Mouse (Mus musculus): ENCODE results near the gene Ctps. TPM values are rescaled to one million over a fixed set of nuclear protein-coding genes. Genes with fewer than 3 reads are reported as not detected.

The Ctps gene
- total RNA-seq, 2 experiments from 2014 or later, result 35.9 to 37.3 TPM

DNA sequence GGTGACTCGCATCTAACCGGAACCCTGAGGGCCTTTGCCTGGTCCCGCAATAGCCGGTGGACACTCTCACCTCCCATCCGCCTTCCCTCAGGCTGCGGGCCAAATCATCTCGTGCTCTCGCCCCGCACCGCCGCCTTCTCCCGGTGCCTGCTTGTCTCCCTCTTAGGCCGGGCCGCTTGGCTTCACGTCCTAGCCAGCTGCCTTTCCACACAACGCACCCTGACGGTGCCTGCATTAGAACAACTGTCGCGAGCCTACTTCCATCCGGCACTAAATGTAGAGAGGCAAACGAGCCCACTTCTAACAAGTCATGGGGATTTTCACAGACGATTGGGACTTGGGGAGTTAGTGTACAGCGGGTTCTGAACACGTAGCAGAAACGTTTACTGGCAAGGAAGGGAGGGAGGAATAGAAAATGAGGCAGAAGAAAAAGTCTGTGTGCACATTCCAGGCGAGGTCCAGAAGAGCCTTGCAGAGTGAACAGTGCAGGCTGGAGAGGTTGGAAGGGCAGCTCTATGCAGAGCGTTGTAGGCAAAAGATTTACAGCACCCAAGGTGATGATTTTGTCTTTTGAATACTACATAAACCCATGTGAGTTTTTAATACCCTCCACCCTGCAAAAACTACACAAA is 478 bp upstream of the Ctps start:
- DNase-seq, result no peak

DNA sequence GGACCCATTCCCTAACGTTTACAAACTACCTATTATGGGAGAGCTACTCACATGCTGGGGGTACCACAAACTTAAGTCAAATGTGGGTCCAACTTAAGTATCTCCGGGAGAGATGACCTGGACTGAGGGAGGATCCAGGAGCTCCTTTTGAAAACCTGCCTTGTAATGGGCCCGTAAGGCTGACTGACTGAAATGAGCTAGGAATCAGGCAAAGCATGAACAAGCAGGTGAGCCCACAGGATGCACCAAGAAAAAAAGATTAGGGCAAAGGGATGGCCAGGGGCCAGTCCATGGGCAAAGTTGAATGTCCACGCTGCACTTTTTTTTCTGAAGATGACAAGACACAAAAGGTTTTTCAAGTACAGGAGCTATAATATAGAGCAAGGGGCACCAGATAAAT is 1.1 kb downstream of the Ctps start:
- DNase-seq, result no peak

DNA sequence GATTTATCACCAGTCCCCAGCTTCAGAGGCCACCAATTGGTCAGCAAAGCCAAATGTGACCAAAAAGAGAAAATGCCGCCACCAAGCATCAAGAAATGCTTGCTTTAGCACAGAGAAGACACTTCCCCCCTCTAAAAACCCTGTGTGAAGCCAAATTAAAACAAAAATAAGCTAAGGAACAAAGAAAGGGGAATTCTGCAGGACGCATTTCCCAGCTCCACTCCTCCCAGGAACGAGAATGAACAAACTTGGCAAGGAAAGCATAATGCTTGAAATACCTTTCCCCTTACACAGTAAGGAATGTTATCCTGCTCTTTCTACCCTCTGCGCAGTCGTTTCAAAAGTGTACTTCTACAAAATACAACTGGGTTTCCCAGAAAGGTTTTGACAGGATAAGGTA is 2.1 kb downstream of the Ctps start:
- DNase-seq, result no peak

DNA sequence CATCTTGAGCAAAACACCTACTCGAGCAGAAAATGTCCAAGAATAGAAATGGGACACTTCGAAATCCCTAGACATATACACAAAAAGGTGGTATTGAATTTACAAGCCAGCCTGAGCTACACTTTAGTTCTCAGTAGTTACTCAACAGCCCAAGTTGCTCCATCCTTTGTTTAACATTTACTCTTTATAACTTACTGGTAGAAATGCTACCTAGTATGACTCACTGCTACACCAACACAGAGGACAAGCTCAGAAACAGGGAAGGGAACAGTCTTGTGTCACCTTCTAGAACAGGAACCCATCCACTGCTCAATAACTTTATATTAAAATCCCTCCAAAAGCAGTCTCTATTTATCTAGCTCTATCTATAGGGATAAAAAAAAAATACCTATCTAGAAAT is 4.3 kb downstream of the Ctps start:
- DNase-seq, result no peak

DNA sequence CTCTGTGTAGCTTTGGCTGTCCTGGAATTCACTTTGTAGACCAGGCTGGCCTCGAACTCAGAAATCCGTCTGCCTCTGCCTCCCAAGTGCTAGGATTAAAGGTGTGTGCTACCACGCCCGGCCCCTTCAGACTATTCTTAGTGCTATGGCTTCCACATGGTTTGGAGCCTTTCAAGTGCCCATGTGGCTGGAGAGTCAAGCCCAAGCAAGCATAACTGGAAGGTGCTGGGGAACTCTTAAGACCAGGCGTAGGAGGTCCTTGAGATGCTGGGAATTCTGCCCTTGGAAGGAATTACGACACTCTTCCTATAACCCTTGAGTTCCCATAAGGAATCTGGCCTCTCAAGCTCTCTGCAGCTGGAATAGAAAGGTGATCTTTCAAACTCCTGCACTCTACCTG is 13.5 kb downstream of the Ctps start:
- no peak for DNase-seq

DNA sequence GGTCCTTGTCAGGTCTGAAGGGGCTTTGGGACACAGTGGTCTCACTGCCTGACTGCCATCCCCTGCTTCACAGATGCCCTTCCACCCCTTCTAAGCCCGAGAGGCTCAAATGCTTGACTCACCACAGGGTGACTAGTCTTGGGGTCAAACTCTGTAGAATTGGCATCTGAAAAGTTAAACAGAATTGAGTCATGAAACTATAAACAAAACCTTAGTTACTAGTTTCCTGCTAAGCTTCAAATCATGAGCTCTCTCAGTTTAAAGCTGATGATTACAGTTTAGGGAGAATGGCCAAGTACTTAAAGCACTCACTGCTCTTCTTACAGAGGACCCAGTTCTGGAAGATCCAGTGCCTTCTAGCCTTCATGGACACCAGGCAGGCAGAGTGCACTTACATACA is 25.2 kb downstream of the Ctps start:
- no peak for DNase-seq

DNA sequence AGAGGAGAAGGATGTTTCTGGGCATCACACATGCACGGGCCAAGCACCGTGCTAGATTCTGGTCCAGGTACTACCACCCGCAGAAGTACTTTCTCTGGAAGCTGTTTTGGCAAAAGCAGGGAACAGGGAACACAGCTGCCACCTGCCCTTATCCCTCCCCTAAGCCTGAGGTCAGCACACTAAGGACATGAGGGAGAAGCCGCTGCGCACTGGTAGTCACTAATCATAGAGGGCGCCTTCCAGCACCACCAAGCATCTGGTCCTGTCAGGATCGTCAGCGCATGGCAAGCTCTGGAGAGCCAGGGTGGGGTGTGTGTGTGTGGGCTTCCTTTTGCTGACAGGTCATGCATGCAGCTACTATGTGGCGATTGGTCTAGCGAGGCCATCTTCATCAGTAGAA is 31.4 kb downstream of the Ctps start:
- no peak for DNase-seq

DNA sequence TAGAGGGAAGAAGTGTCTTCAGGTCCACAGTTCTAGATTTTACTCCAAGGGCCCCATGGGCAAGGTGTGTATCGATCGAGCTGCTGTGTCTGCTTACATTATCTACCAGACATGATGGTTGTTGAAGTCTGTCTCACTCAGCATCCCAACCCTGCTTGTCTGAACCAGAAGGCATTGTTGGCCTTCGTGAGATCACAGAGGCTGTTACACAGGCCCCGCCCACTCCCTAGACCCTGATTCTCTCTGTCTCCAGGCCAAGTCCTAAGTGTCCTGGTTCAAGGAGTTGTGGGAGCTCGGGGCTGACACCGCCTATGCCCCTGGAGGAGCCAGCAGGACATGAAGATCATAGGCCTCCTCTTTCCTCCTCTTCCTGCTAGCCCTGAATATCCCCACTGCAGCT is 38.1 kb downstream of the Ctps start, which contains the start of gene Slfnl1:
TSS of gene Slfnl1 (plus strand) at position 246 of the 400 bp plus-strand sequence.
- no peak for DNase-seq

DNA sequence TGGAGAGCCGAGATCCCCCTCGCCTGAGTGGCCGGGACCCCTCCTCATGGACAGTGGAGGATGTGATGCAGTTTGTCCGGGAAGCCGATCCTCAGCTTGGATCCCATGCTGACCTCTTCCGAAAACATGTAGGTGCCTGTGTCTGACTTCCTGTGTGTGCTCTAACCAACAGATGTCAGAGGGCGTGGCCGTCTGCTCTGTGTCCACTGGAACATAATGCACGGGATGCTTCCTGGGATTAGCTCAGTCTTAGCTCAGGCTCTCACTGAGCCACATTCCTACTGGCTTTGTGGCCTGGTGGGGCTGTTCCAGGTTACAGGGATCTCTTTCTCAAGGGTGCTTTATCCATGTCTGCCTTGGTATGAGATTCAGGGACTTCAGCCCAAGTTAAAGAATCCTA is 41.9 kb downstream of the Ctps start:
- DNase-seq, result no peak

DNA sequence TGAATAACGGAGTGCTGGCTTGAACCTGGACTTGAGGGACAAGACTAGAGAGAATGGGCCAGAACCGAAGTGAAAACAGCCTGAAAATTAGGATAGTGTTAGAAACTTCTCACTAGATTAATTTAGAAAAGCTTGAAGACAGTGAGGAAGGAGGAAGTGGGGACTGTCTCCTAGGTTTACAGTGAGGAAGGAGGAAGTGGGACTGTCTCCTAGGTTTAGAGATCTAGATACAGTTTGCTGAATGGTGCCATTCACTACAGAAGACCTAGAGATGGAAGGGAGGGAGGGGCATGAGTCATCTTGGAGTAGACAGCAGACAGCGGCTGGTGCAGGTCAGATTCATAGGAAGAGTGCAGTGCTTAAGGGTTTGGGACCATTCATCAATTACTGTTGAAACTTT is 47.0 kb downstream of the Ctps start:
- no peak for DNase-seq

DNA sequence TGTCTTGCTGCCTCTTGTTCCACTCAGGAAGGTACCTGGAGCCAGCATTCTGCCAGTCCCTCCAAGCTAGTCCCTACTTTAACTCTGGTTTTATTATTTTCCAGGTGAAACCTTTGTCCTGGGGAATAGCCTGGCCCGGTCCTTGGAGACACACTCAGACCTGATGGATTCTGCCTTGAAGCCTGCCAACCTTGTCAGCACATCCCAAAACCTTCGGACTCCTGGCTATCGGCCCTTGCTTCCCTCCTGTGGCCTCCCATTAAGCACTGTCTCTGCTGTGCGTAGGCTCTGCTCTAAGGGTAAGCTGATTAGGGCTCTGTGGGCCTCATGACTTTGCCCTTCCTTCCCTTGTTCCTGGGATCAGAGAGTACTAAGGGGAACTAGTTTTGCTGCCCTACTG is 47.7 kb downstream of the Ctps start:
- DNase-seq, result no peak

DNA sequence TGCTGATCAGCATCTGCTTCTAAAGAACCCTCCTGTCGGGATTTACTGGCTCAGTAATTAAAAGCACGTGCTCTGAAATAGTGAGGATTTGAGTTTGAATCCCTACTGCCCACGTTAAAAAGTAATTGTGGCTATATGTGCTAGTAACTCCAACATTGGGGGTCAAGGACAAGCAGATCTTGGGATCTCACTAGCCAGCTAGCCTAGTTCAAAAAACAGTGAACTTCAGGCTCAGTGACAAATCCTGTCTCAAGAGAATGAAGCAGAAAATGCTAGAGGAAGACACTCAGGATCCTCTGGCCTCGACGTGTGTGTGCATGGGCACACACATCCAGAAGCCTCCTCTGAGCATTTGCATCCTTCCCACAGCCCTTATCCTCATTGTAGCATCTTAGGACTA is 48.3 kb downstream of the Ctps start:
- DNase-seq, result no peak

DNA sequence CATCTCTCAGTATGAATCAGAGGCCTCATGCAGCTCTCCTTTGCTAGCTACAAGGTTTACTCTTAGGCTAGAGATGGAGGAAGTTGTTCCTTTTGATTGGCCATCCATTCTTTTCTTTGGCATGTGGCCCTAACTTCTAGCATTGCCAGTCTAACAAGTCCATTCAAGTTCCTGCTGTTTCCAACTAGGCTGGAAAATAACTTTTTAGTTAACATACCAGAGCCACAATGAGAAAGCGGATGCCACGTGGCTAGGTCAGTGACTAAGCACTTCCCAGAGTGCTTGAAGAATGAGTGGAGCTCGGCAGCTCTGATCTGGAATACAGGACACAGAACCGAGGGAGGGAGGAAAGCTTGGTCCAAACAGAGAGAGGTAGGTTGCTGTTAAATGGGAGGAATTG is 52.7 kb downstream of the Ctps start:
- DNase-seq, result no peak

DNA sequence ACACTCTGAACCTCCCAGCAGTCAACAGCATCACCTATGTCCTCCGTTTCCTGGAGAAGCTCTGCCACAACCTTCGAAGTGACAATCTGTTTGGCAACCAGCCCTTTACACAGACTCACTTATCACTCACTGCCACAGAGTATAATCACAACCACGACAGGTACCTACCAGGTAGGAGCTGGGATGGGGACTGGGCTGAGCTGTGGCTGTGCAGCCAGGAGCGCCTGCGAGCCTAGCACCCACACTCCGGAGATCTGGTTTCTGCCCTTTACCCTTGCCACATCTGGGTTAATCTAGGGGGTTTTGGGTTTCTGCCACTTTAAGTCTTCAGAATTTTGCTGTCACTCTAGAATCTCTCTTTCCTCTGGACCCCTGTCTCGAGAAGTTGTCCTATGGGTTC is 53.2 kb downstream of the Ctps start:
- DNase-seq, result no peak

DNA sequence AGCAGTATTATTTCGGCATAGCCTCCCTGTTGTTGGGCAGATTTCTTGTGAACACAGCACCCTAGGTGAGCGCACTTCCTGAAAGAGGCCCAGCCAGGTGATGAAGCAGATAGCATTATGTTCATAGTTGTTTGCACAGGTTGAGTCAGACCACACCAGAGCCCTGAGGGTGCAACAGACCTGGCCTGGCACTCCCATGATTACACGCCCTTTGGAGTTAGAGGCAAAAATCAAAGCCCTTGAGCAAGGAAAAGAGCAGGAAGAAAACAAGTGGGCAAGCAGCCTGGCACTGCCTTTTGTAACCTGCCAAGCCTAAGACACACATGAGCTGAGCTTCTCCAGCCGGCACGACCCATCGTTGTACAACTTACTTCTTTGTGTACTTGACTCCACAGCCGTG is 53.6 kb downstream of the Ctps start:
- no peak for DNase-seq

DNA sequence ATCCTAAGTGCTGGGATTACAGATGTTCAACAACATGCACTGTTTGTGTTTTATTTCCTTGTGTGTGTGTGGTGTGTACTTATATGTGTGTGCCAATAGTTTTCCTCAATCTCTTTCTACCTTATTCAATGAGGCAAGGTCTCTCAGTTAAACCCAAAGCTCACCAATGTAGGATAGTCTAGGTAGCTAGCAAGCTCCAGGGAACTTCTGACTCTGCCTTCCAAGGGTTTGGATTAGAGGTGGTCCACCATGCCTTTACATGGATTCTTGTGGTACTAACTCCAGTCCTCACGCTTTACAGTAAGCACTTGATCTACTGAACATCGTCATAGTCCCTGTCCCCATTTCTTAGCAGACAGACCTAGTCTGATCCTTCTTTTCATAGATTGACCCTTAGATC is 55.7 kb downstream of the Ctps start:
- no peak for DNase-seq

DNA sequence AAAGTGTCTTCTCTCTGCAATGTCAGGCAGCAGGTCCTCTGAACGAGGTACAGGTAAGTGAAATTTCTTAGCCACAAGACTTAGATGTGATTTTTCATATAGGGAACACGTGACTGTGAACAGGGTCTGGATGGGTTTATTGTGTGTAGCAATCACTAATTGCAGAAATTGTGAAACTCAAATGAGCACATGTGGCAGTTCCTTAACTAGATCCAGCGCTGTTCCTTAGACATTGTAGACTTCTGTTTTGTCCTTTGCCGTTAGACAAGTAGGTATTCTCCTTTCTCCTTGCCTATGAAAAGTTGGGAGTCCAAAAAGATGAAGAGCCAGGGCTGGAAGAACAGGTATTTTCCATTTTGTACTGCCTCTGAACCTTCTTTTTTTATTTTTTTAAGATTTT is 58.9 kb downstream of the Ctps start:
- DNase-seq, result no peak

DNA sequence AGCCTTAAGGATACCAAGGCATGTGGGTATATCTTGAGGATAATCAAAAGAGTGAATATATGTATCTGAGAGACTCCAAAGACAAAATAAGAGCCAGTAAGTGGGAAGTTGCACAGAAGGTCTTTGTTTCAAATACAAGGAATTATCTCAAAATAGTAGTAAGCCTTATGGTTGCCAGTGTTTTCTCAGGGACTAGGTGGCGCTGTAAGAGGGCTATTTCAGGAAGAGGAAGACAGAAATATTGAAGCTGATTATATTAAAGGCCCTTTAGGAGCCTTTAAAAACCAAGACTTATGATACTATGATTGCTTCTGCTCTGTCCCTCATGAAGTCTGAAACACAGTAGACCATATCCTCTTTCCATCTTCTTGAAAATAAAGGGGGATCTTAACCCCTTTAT is 63.1 kb downstream of the Ctps start:
- DNase-seq, result no peak

Other genes starting within 250 kb of the Ctps start
- 10 to 100 TPM; 86.8 to 97.9 TPM for gene Scmh1, start 165.0 kb downstream of the Ctps start, total RNA-seq (2021)
- under 1 TPM; 0.20 to 0.37 TPM for gene Slfnl1, start 38.0 kb downstream of the Ctps start, total RNA-seq (2021)
- gene Gm8439, start 18.5 kb upstream of the Ctps start, total RNA-seq (2021), result not detected
- 1 to 10 TPM; 1.6 to 1.8 TPM for gene Cited4, start 96.3 kb upstream of the Ctps start, total RNA-seq (2021)
- 1 to 10 TPM; 4.7 to 4.8 TPM for gene Kcnq4, start 178.3 kb upstream of the Ctps start, total RNA-seq (2021)

All from layer of hippocampus, postnatal 36 days (tissue).